Mouse (Mus musculus) olfactory bulb, adult 2 months (tissue): ENCODE measurements around the gene Slc1a3.

Experiments
- CTCF ChIP-seq: fragments of 200-500 bp; IDR thresholded peaks from 2 replicates; pipeline ENCODE4 v1.5.1; 2012; ENCODE audit warnings: low read depth, mild to moderate bottlenecking, low read length, moderate library complexity; ENCODE audit not compliant: insufficient read depth
- POLR2A ChIP-seq: fragments of 200-500 bp; IDR thresholded peaks from 2 replicates; pipeline ENCODE4 v1.6.1; 2012; ENCODE audit warnings: mild to moderate bottlenecking, low read depth, low read length, moderate library complexity; ENCODE audit not compliant: insufficient read depth

DNA sequence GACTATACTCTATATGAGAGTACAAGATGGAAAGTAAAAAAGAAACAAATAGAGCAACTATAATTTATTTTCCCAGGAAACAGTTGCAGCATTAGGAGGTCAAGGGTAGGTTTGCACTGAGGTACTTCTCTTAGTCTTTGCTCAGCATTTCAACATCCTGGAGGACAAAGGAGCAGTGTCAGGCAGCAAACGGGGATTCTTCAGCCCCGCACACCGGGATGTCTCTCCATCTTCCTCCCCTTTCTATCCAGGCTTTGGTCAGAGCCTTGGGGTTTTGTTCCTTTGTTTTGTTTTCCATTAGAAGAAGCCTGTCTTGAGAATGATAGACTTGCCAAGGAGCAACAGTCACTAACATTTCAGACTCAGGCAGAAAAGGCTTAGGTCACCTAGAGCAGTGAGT lies 10.4 kb upstream of the Slc1a3 start:
- TF ChIP-seq CTCF (no peak), POLR2A (no peak)
